Mouse (Mus musculus) c-Kit-positive CD71-positive TER-119-negative erythroid progenitor cells, embryonic 14.5 days (primary cell): ENCODE data around the gene Fbxo17.
A peak's percentile ranks its signal among the peaks of the same experiment; 100 is the strongest.

Source experiments
- DNase-seq: peaks from one replicate; pipeline ENCODE4 v3.0.0-alpha.2; 2013; ENCODE audit warnings: low read depth

The Fbxo17 gene

GRCm38 (mm10) chr7:28719159-28719558 is 2.6 kb downstream of the Fbxo17 start:
- DNase-seq, result no peak

GRCm38 (mm10) chr7:28719650-28720049 is 3.0 kb downstream of the Fbxo17 start:
- DNase-seq, result no peak

- no peak for DNase-seq
Observed at GRCm38 (mm10) chr7:28720753-28721537, 4.3 kb downstream of the Fbxo17 start.

- no peak for DNase-seq
Observed at GRCm38 (mm10) chr7:28722079-28722478, 5.5 kb downstream of the Fbxo17 start.

GRCm38 (mm10) chr7:28724613-28725012 is 8.0 kb downstream of the Fbxo17 start:
- no peak for DNase-seq

GRCm38 (mm10) chr7:28726600-28726999 is 10.0 kb downstream of the Fbxo17 start:
- peak; percentile 44 for DNase-seq

- DNase-seq, result no peak
Observed at GRCm38 (mm10) chr7:28727649-28728340, 11.2 kb downstream of the Fbxo17 start.

GRCm38 (mm10) chr7:28732341-28733142 is 15.9 kb downstream of the Fbxo17 start:
- DNase-seq, result peak; percentile 82

- DNase-seq, result no peak
Observed at GRCm38 (mm10) chr7:28733211-28733610, 16.6 kb downstream of the Fbxo17 start.

- no peak for DNase-seq
Observed at GRCm38 (mm10) chr7:28735701-28736100, 19.1 kb downstream of the Fbxo17 start.

GRCm38 (mm10) chr7:28739829-28740228 is 23.2 kb downstream of the Fbxo17 start:
- DNase-seq, result no peak

GRCm38 (mm10) chr7:28740949-28741348 is 24.3 kb downstream of the Fbxo17 start:
- no peak for DNase-seq

- DNase-seq, result no peak
Observed at GRCm38 (mm10) chr7:28741368-28741708, 24.7 kb downstream of the Fbxo17 start.

GRCm38 (mm10) chr7:28741709-28742438 is 25.3 kb downstream of the Fbxo17 start, which contains the start of the genes Mrps12 and Sars2:
TSS of gene Mrps12 (minus strand) at chr7:28741820.
TSS of gene Sars2 (plus strand) at chr7:28741992.
- peak; percentile 97 for DNase-seq

GRCm38 (mm10) chr7:28749935-28750334 is 33.3 kb downstream of the Fbxo17 start:
- DNase-seq, result no peak

GRCm38 (mm10) chr7:28756079-28756478 is 39.5 kb downstream of the Fbxo17 start, which contains the start of gene Ccer2:
TSS of gene Ccer2 (plus strand) at chr7:28756174.
- DNase-seq, result no peak

- no peak for DNase-seq
Observed at GRCm38 (mm10) chr7:28758623-28759022, 42.0 kb downstream of the Fbxo17 start.

- DNase-seq, result no peak
Observed at GRCm38 (mm10) chr7:28761907-28762306, 45.3 kb downstream of the Fbxo17 start.

GRCm38 (mm10) chr7:28765211-28765610 is 48.6 kb downstream of the Fbxo17 start:
- no peak for DNase-seq

- DNase-seq, result peak; percentile 99
Observed at GRCm38 (mm10) chr7:28766173-28766879, 49.7 kb downstream of the Fbxo17 start, which contains the start of gene Sirt2. TSS of gene Sirt2 (plus strand) at chr7:28766735.

- DNase-seq, result no peak
Observed at GRCm38 (mm10) chr7:28766910-28767309, 50.3 kb downstream of the Fbxo17 start.
